Mouse (Mus musculus): ENCODE data around the gene Carmil2. TPM values are rescaled to one million over a fixed set of nuclear protein-coding genes. Genes with fewer than 3 reads are reported as not detected.

Carmil2 gene
- polyA plus RNA-seq, 1 experiment, result 1.2 TPM

GRCm38 (mm10) chr8:105722861-105723260 is 36.8 kb downstream of the Carmil2 start:
- no peaks in the 10 kb centered on the region for H3K36me3 ChIP-seq (ENCODE audit: control insufficient read depth, insufficient read depth, low read length)
- H3K27ac ChIP-seq (ENCODE audit: control insufficient read depth, insufficient read depth, low read depth, low read length), result no peak overlapping the region
- H3K27me3 ChIP-seq (ENCODE audit: control insufficient read depth, insufficient read depth, low read length), result no peaks in the 10 kb centered on the region
- no peaks in the 10 kb centered on the region; the same call in 1 of the 2 replicates for H3K4me1 ChIP-seq (ENCODE audit: control insufficient read depth, insufficient read depth, low read length)
- H3K4me3 ChIP-seq (ENCODE audit: control insufficient read depth, low read depth, low read length), result no peak overlapping the region
- TF ChIP-seq POLR2A (IDR thresholded peaks at IDR 0.05; ENCODE audit: control insufficient read depth, low read depth, low read length) (no peak), CTCF (IDR thresholded peaks at IDR 0.05; ENCODE audit: control insufficient read depth, insufficient read depth, insufficient replicate concordance, low read depth, low read length) (no peak)

GRCm38 (mm10) chr8:105725726-105726125 is 39.7 kb downstream of the Carmil2 start:
- H3K4me1 ChIP-seq (ENCODE audit: control insufficient read depth, insufficient read depth, low read length), result no peaks in the 10 kb centered on the region
- H3K27ac ChIP-seq (ENCODE audit: control insufficient read depth, insufficient read depth, low read depth, low read length), result no peak overlapping the region
- TF ChIP-seq POLR2A (IDR thresholded peaks at IDR 0.05; ENCODE audit: control insufficient read depth, low read depth, low read length), result no peak
- TF ChIP-seq CTCF (IDR thresholded peaks at IDR 0.05; ENCODE audit: control insufficient read depth, insufficient read depth, insufficient replicate concordance, low read depth, low read length), result no peak
- no peaks in the 10 kb centered on the region for H3K36me3 ChIP-seq (ENCODE audit: control insufficient read depth, insufficient read depth, low read length)
- H3K27me3 ChIP-seq (ENCODE audit: control insufficient read depth, insufficient read depth, low read length), result no peaks in the 10 kb centered on the region
- no peak overlapping the region for H3K4me3 ChIP-seq (ENCODE audit: control insufficient read depth, low read depth, low read length)

GRCm38 (mm10) chr8:105727397-105728124 is 41.5 kb downstream of the Carmil2 start:
- Histone ChIP-seq H3K4me1 (ENCODE audit: control insufficient read depth, insufficient read depth, low read length) (no peaks in the 10 kb centered on the region), H3K27me3 (ENCODE audit: control insufficient read depth, insufficient read depth, low read length) (no peaks in the 10 kb centered on the region), H3K4me3 (ENCODE audit: control insufficient read depth, low read depth, low read length) (no peak overlapping the region), H3K27ac (ENCODE audit: control insufficient read depth, insufficient read depth, low read depth, low read length) (no peak overlapping the region), H3K36me3 (ENCODE audit: control insufficient read depth, insufficient read depth, low read length) (no peaks in the 10 kb centered on the region)
- no peak for TF ChIP-seq POLR2A (IDR thresholded peaks at IDR 0.05; ENCODE audit: control insufficient read depth, low read depth, low read length)
- TF ChIP-seq CTCF (IDR thresholded peaks at IDR 0.05; ENCODE audit: control insufficient read depth, insufficient read depth, insufficient replicate concordance, low read depth, low read length), result no peak

GRCm38 (mm10) chr8:105732186-105732585 is 46.1 kb downstream of the Carmil2 start:
- no peak overlapping the region for H3K4me3 ChIP-seq (ENCODE audit: control insufficient read depth, low read depth, low read length)
- TF ChIP-seq POLR2A (IDR thresholded peaks at IDR 0.05; ENCODE audit: control insufficient read depth, low read depth, low read length), result no peak
- no peak for TF ChIP-seq CTCF (IDR thresholded peaks at IDR 0.05; ENCODE audit: control insufficient read depth, insufficient read depth, insufficient replicate concordance, low read depth, low read length)
- no peaks in the 10 kb centered on the region for H3K4me1 ChIP-seq (ENCODE audit: control insufficient read depth, insufficient read depth, low read length)
- no peak overlapping the region for H3K27ac ChIP-seq (ENCODE audit: control insufficient read depth, insufficient read depth, low read depth, low read length)
- no peaks in the 10 kb centered on the region for H3K36me3 ChIP-seq (ENCODE audit: control insufficient read depth, insufficient read depth, low read length)
- no peaks in the 10 kb centered on the region for H3K27me3 ChIP-seq (ENCODE audit: control insufficient read depth, insufficient read depth, low read length)

GRCm38 (mm10) chr8:105739216-105739615 is 53.1 kb downstream of the Carmil2 start:
- H3K4me3 ChIP-seq (ENCODE audit: control insufficient read depth, low read depth, low read length), result no peak overlapping the region
- no peaks in the 10 kb centered on the region for H3K4me1 ChIP-seq (ENCODE audit: control insufficient read depth, insufficient read depth, low read length)
- H3K36me3 ChIP-seq (ENCODE audit: control insufficient read depth, insufficient read depth, low read length), result no peaks in the 10 kb centered on the region
- no peaks in the 10 kb centered on the region for H3K27me3 ChIP-seq (ENCODE audit: control insufficient read depth, insufficient read depth, low read length)
- no peak overlapping the region for H3K27ac ChIP-seq (ENCODE audit: control insufficient read depth, insufficient read depth, low read depth, low read length)
- no peak for TF ChIP-seq CTCF (IDR thresholded peaks at IDR 0.05; ENCODE audit: control insufficient read depth, insufficient read depth, insufficient replicate concordance, low read depth, low read length)
- no peak for TF ChIP-seq POLR2A (IDR thresholded peaks at IDR 0.05; ENCODE audit: control insufficient read depth, low read depth, low read length)

GRCm38 (mm10) chr8:105743301-105743700 is 57.2 kb downstream of the Carmil2 start:
- no peaks in the 10 kb centered on the region for H3K27me3 ChIP-seq (ENCODE audit: control insufficient read depth, insufficient read depth, low read length)
- no peak overlapping the region for H3K4me3 ChIP-seq (ENCODE audit: control insufficient read depth, low read depth, low read length)
- TF ChIP-seq POLR2A (IDR thresholded peaks at IDR 0.05; ENCODE audit: control insufficient read depth, low read depth, low read length) (no peak), CTCF (IDR thresholded peaks at IDR 0.05; ENCODE audit: control insufficient read depth, insufficient read depth, insufficient replicate concordance, low read depth, low read length) (no peak)
- H3K36me3 ChIP-seq (ENCODE audit: control insufficient read depth, insufficient read depth, low read length), result no peaks in the 10 kb centered on the region
- H3K27ac ChIP-seq (ENCODE audit: control insufficient read depth, insufficient read depth, low read depth, low read length), result no peak overlapping the region
- H3K4me1 ChIP-seq (ENCODE audit: control insufficient read depth, insufficient read depth, low read length), result no peaks in the 10 kb centered on the region

Other genes with a start within 250 kb of the Carmil2 start
- 21.5 and 23.4 TPM in 2 replicates for gene Tppp3, start 214.7 kb upstream of the Carmil2 start, polyA plus RNA-seq (2012; rRNA removed)
- gene Zdhhc1, start 189.4 kb upstream of the Carmil2 start, polyA plus RNA-seq (2012; rRNA removed), result 45.4 and 50.1 TPM in 2 replicates
- 0.19 and 0.41 TPM in 2 replicates for gene Hsd11b2, start 167.5 kb upstream of the Carmil2 start, polyA plus RNA-seq (2012; rRNA removed)
- gene Atp6v0d1, start 120.2 kb upstream of the Carmil2 start, polyA plus RNA-seq (2012; rRNA removed), result 43.8 and 47.4 TPM in 2 replicates
- 5.4 and 6.3 TPM in 2 replicates for gene Ripor1, start 81.0 kb upstream of the Carmil2 start, polyA plus RNA-seq (2012; rRNA removed)
- gene Ctcf, start 49.7 kb upstream of the Carmil2 start, polyA plus RNA-seq (2012; rRNA removed), result 6.8 and 7.2 TPM in 2 replicates
- gene Agrp, start 48.9 kb upstream of the Carmil2 start, polyA plus RNA-seq (2012; rRNA removed), result not detected in 2 replicates
- gene Acd, start 14.8 kb downstream of the Carmil2 start, polyA plus RNA-seq (2012; rRNA removed), result 40.2 and 40.4 TPM in 2 replicates
- gene Pard6a, start 14.9 kb downstream of the Carmil2 start, polyA plus RNA-seq (2012; rRNA removed), result 82.9 and 87.7 TPM in 2 replicates
- gene 4933405L10Rik, start 21.4 kb downstream of the Carmil2 start, polyA plus RNA-seq (2012; rRNA removed), result 55.8 and 60.1 TPM in 2 replicates
- gene Enkd1, start 21.9 kb downstream of the Carmil2 start, polyA plus RNA-seq (2012; rRNA removed), result 84.2 and 98.6 TPM in 2 replicates
- gene Gfod2, start 72.4 kb downstream of the Carmil2 start, polyA plus RNA-seq (2012; rRNA removed), result 2.5 and 3.3 TPM in 2 replicates
- 48.4 and 50.2 TPM in 2 replicates for gene Ranbp10, start 141.1 kb downstream of the Carmil2 start, polyA plus RNA-seq (2012; rRNA removed)
- 130 and 137 TPM in 2 replicates for gene Tsnaxip1, start 141.5 kb downstream of the Carmil2 start, polyA plus RNA-seq (2012; rRNA removed)
- gene Cenpt, start 167.0 kb downstream of the Carmil2 start, polyA plus RNA-seq (2012; rRNA removed), result 15.7 and 16.3 TPM in 2 replicates
- gene Thap11, start 168.9 kb downstream of the Carmil2 start, polyA plus RNA-seq (2012; rRNA removed), result 13.1 and 14.0 TPM in 2 replicates
- 29.9 and 32.1 TPM in 2 replicates for gene Nutf2, start 174.3 kb downstream of the Carmil2 start, polyA plus RNA-seq (2012; rRNA removed)
- gene Edc4, start 194.6 kb downstream of the Carmil2 start, polyA plus RNA-seq (2012; rRNA removed), result 85.5 and 87.8 TPM in 2 replicates
- 3.8 and 5.0 TPM in 2 replicates for gene Nrn1l, start 207.3 kb downstream of the Carmil2 start, polyA plus RNA-seq (2012; rRNA removed)
- gene Pskh1, start 214.2 kb downstream of the Carmil2 start, polyA plus RNA-seq (2012; rRNA removed), result 16.7 and 19.4 TPM in 2 replicates
- 0.91 and 0.96 TPM in 2 replicates for gene Ctrl, start 247.6 kb downstream of the Carmil2 start, polyA plus RNA-seq (2012; rRNA removed)